Mouse (Mus musculus) neural tube, embryonic 11.5 days (tissue): ENCODE measurements around the gene P2rx1. TPM values are rescaled to one million over a fixed set of nuclear protein-coding genes. Genes with fewer than 3 reads are reported as not detected.

Experiments
- ATAC-seq: fragments of 200-750 bp; cut with Nextera tagmentation; 2 replicates; pipeline ENCODE4 v1.8.0; 2017; ENCODE audit warnings: moderate number of reproducible peaks, mild to moderate bottlenecking, moderate TSS enrichment, moderate library complexity; ENCODE audit not compliant: insufficient read depth, low FRiP score, low TSS enrichment
- DNase-seq: peaks from one replicate; pipeline ENCODE4 v3.0.0-alpha.2; 2015; ENCODE audit warnings: low spot score
- H3K27ac ChIP-seq: fragments of 300-500 bp; sonication (generic); 2 replicates; pipeline ENCODE4 v1.5.1; 2014; ENCODE audit warnings: low read depth, mild to moderate bottlenecking, low read length
- H3K27me3 ChIP-seq: fragments of 300-500 bp; sonication (generic); 2 replicates; pipeline ENCODE4 v1.6.1; 2014; ENCODE audit warnings: mild to moderate bottlenecking, low read length, mixed read lengths; ENCODE audit not compliant: control insufficient read depth, insufficient read depth
- H3K36me3 ChIP-seq: fragments of 300-500 bp; sonication (generic); 2 replicates; pipeline ENCODE4 v1.6.1; 2014; ENCODE audit warnings: mild to moderate bottlenecking, low read length, moderate library complexity, mixed read lengths; ENCODE audit not compliant: control insufficient read depth, insufficient read depth
- H3K4me1 ChIP-seq: fragments of 300-500 bp; sonication (generic); 2 replicates; pipeline ENCODE4 v1.6.1; 2014; ENCODE audit warnings: low read length, mixed read lengths; ENCODE audit not compliant: control insufficient read depth, insufficient read depth
- H3K4me2 ChIP-seq: fragments of 300-500 bp; sonication (generic); 2 replicates; pipeline ENCODE4 v1.6.1; 2014; ENCODE audit warnings: low read depth, mild to moderate bottlenecking, moderate library complexity
- H3K4me3 ChIP-seq: fragments of 300-500 bp; sonication (generic); 2 replicates; pipeline ENCODE4 v1.5.1; 2014; ENCODE audit warnings: low read depth, low read length
- H3K9ac ChIP-seq: fragments of 300-500 bp; sonication (generic); 2 replicates; pipeline ENCODE4 v1.6.1; 2014; ENCODE audit warnings: mild to moderate bottlenecking, low read length
- H3K9me3 ChIP-seq: fragments of 300-500 bp; sonication (generic); 2 replicates; pipeline ENCODE4 v1.6.1; 2016; ENCODE audit warnings: low read length; ENCODE audit not compliant: control insufficient read depth
- WGBS: fragments of 180-500 bp; shearing (Covaris S2); extraction: QIAGEN DNeasy Blood & Tissue Kit; methylation state at CpG from one replicate; pipeline ENCODE4 v1.1.7; 2014; 5-methylcytosine and 5-hydroxymethylcytosine counted together
- polyA plus RNA-seq: library from polyadenylated mRNA; unstranded; fragments of >200 nt; fragmentation: Nextera tagmentation; extraction: Ambion mirVana; gene quantifications from 2 replicates; pipeline ENCODE4 v1.2.1, GENCODE M21; 2014

The P2rx1 gene
- polyA plus RNA-seq = 2.4 and 2.5 TPM in 2 replicates

GRCm38 (mm10) chr11:72998771-72999170 lies at the start of gene P2rx1:
P2rx1 (plus strand) TSS chr11:72999103.
- ATAC-seq = no peak
- WGBS = 53% methylated on average over 8 of the region's 8 CpGs
- Histone ChIP-seq H3K36me3 (no peaks in the 10 kb centered on the region), H3K9me3 (no peaks in the 10 kb centered on the region), H3K9ac (no peak within 1 kb of the TSS), H3K4me2 (no peak within 1 kb of the TSS), H3K4me1 (no peaks in the 10 kb centered on the region), H3K27ac (no peak within 1 kb of the TSS), H3K27me3 (no peaks in the 10 kb centered on the region), H3K4me3 (no peak within 1 kb of the TSS)
- peak; percentile 35 for DNase-seq

DNA sequence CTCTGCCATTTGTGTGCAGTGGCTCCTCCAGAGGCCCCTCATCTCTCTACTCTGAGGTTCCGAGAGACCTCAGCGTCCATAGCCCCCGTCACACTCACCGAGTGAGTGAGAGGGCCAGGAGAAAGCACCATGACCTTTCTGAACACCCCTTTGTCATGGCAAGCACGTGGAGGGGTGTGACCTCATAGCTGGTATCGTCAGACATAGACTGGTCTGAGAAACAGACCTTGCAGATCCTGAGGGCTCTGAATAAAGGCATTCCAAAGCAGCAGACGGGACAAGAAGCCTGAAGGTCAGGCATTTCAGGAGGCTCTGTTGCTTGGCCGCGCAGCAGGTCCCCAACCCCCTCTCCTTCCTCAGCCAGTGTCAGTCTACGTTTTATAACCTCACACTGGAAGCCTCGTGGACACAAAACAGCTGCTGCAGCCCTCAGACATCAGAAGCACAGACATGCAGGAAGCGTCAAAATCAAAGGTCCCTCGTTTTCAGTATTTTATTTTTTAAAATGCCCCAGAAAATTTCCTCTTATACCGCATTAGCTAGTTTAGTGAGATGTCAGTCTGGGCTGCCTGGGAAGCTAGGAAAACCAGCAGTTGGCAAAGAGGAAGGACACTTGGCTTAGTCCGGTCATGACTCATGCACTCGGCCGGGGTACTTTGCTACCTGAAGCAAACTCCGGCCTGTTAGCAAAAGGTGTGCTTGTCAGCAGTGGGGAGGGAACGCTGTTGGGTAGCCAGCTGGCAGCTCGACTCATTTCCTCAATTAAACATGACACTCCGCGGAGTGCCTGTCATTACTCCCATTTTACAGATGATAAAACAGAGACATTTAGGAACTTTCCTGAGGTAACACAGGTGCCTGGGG lies 47.5 kb upstream of the P2rx1 start:
- 71% methylated on average over 22 of the region's 22 CpGs for WGBS
- H3K9ac ChIP-seq = no peak overlapping the region
- no peak overlapping the region for H3K4me2 ChIP-seq
- no peaks in the 10 kb centered on the region for H3K36me3 ChIP-seq
- no peaks in the 10 kb centered on the region for H3K9me3 ChIP-seq
- H3K27ac ChIP-seq = no peak overlapping the region
- DNase-seq (no peak), ATAC-seq (no peak)
- no peaks in the 10 kb centered on the region for H3K4me1 ChIP-seq
- no peaks in the 10 kb centered on the region for H3K27me3 ChIP-seq
- H3K4me3 ChIP-seq = no peak overlapping the region

DNA sequence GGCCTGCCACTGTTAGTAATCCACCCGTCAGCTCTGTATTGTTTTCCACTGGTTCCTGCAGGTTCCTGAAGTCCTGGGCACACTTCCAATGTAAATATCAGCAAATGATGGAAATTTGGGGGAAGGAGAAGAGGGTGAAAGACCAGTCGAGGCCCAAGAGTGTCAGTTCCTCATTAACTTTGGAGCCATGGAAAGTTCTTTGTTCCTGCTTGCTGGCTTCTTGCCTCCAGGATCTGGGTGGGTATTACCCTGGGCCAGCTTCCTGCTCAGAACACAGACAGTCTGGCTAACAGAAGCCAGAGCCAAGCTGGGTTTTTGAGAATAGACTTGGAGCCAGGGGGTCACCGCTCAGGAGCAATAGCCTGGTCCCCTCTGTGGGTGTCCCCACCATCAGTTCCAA lies 46.7 kb upstream of the P2rx1 start:
- H3K9ac ChIP-seq = no peak overlapping the region
- no peaks in the 10 kb centered on the region for H3K27me3 ChIP-seq
- no peak overlapping the region for H3K4me3 ChIP-seq
- H3K4me2 ChIP-seq = no peak overlapping the region
- no peak for DNase-seq
- H3K4me1 ChIP-seq = no peaks in the 10 kb centered on the region
- no peaks in the 10 kb centered on the region for H3K36me3 ChIP-seq
- no peak for ATAC-seq
- no peak overlapping the region for H3K27ac ChIP-seq
- WGBS = 78% methylated on average over 3 of the region's 3 CpGs
- H3K9me3 ChIP-seq = no peaks in the 10 kb centered on the region

GRCm38 (mm10) chr11:72952697-72953096 lies 46.2 kb upstream of the P2rx1 start:
- ATAC-seq (no peak), DNase-seq (no peak)
- H3K9ac ChIP-seq = no peak overlapping the region
- H3K27me3 ChIP-seq = no peaks in the 10 kb centered on the region
- no peaks in the 10 kb centered on the region for H3K4me1 ChIP-seq
- no peak overlapping the region for H3K4me3 ChIP-seq
- H3K9me3 ChIP-seq = no peaks in the 10 kb centered on the region
- H3K27ac ChIP-seq = no peak overlapping the region
- WGBS = 82% methylated on average over 6 of the region's 6 CpGs
- no peak overlapping the region for H3K4me2 ChIP-seq
- no peaks in the 10 kb centered on the region for H3K36me3 ChIP-seq

- no peaks in the 10 kb centered on the region for H3K4me1 ChIP-seq
- no peak overlapping the region for H3K9ac ChIP-seq
- H3K27me3 ChIP-seq = no peaks in the 10 kb centered on the region
- no peak overlapping the region for H3K4me3 ChIP-seq
- no peaks in the 10 kb centered on the region for H3K36me3 ChIP-seq
- no peak for DNase-seq
- H3K27ac ChIP-seq = no peak overlapping the region
- ATAC-seq = no peak
- WGBS = 72% methylated on average over 1 of the region's 1 CpGs
- H3K9me3 ChIP-seq = no peaks in the 10 kb centered on the region
- no peak overlapping the region for H3K4me2 ChIP-seq
Observed at GRCm38 (mm10) chr11:72953116-72953439, 45.8 kb upstream of the P2rx1 start.

- Histone ChIP-seq H3K27me3 (no peaks in the 10 kb centered on the region), H3K27ac (no peak overlapping the region), H3K9ac (no peak overlapping the region), H3K4me1 (no peaks in the 10 kb centered on the region), H3K9me3 (no peaks in the 10 kb centered on the region), H3K4me2 (no peak overlapping the region), H3K4me3 (no peak overlapping the region), H3K36me3 (no peaks in the 10 kb centered on the region)
- no peak for ATAC-seq
- no peak for DNase-seq
- WGBS = 90% methylated on average over 4 of the region's 4 CpGs
Observed at GRCm38 (mm10) chr11:72953440-72954151, 45.3 kb upstream of the P2rx1 start.

- 92% methylated on average over 4 of the region's 4 CpGs for WGBS
- Histone ChIP-seq H3K27ac (no peak overlapping the region), H3K27me3 (peaks cover under 1% of the 10 kb centered on the region), H3K36me3 (no peaks in the 10 kb centered on the region), H3K4me1 (no peaks in the 10 kb centered on the region), H3K9me3 (no peaks in the 10 kb centered on the region), H3K9ac (no peak overlapping the region), H3K4me3 (no peak overlapping the region), H3K4me2 (no peak overlapping the region)
- DNase-seq (no peak), ATAC-seq (no peak)
Observed at GRCm38 (mm10) chr11:72954216-72954615, 44.7 kb upstream of the P2rx1 start.

- no peak for DNase-seq
- H3K4me1 ChIP-seq = no peaks in the 10 kb centered on the region
Observed at GRCm38 (mm10) chr11:72955339-72955974, 43.4 kb upstream of the P2rx1 start.

More at GRCm38 (mm10) chr11:72955339-72955974, 43.4 kb upstream of the P2rx1 start:
- Histone ChIP-seq H3K36me3 (no peaks in the 10 kb centered on the region), H3K9ac (no peak overlapping the region), H3K4me3 (no peak overlapping the region), H3K4me2 (no peak overlapping the region), H3K9me3 (no peaks in the 10 kb centered on the region), H3K27ac (no peak overlapping the region), H3K27me3 (peaks cover 13% of the 10 kb centered on the region)
- WGBS = 72% methylated on average over 5 of the region's 5 CpGs
- no peak for ATAC-seq
